Mouse (Mus musculus): Measurements from ENCODE around the gene Tprn. TPM values are rescaled to one million over a fixed set of nuclear protein-coding genes. Genes with fewer than 3 reads are reported as not detected.

The Tprn gene
- total and polyA plus RNA-seq, 3 experiments = 7.0 to 19.3 (median 13.1) TPM

GRCm38 (mm10) chr2:25246183-25247072 is 16.0 kb upstream of the Tprn start, which contains the start of gene AL732309.1:
Gene AL732309.1, minus strand, starts transcription at chr2:25246863.
- dilution Hi-C loops (cut with MboI; ENCODE audit: extremely low pct_ligation_motif_present, extremely low pct_unique_long_range_greater_than_20kb, low sequenced_read_pairs) = no loop called here
- H3K36me3 ChIP-seq (replicated peaks in 1 of 2; ENCODE audit: control insufficient read depth in 1 of 2, insufficient read depth in 1 of 2, low read length in 1 of 2) = peaks cover 64 to 81% of the 10 kb centered on the region in 2 experiments
- DNase-seq (ENCODE audit: extremely low read depth) = no peak
- H3K27ac ChIP-seq (ENCODE audit: insufficient read depth, low read depth) = no peak within 1 kb of the TSS
- no peak within 1 kb of the TSS for H3K4me3 ChIP-seq (replicated peaks in 1 of 3; ENCODE audit: low read depth in 2 of 3, low read length in 2 of 3, poor library complexity in 1 of 3)
- H3K4me2 ChIP-seq (ENCODE audit: insufficient read depth, low read depth, poor library complexity, severe bottlenecking) = no peak within 1 kb of the TSS
- peaks cover 3% of the 10 kb centered on the region in 2 experiments for H3K4me1 ChIP-seq (ENCODE audit: control insufficient read depth in 1 of 2, insufficient read depth in 2 of 2)
- H3K9me3 ChIP-seq (replicated peaks; ENCODE audit: low read length) = no peaks in the 10 kb centered on the region
- H3K27me3 ChIP-seq (replicated peaks) = peaks cover 6% of the 10 kb centered on the region
- in situ Hi-C loops (cut with MboI; ENCODE audit: low pct_ligation_motif_present, low pct_unique_long_range_greater_than_20kb, low sequenced_read_pairs) = no loop called here
- no peaks in the 10 kb centered on the region for H3K79me2 ChIP-seq (replicated peaks; ENCODE audit: control insufficient read depth, extremely low read depth, insufficient read depth, poor library complexity, severe bottlenecking)
- no peak within 1 kb of the TSS for H3K9ac ChIP-seq (ENCODE audit: insufficient read depth, low read depth)
- TF ChIP-seq EP300 (IDR thresholded peaks at IDR 0.05; ENCODE audit: low read length) = no peak
- TF ChIP-seq JUND (conservative IDR thresholded peaks at IDR 0.05; ENCODE audit: low read depth, low read length) = no peak
- no peak for TF ChIP-seq ZKSCAN1 (IDR thresholded peaks at IDR 0.05; ENCODE audit: borderline replicate concordance, low read depth, low read length)
- no peak for TF ChIP-seq MEF2A (IDR thresholded peaks at IDR 0.05; ENCODE audit: borderline replicate concordance, low read depth, low read length)
- no peak for TF ChIP-seq NRF1 (IDR thresholded peaks at IDR 0.05; ENCODE audit: low read depth, low read length)
- no peak for TF ChIP-seq GABPA (IDR thresholded peaks at IDR 0.05; ENCODE audit: insufficient replicate concordance, low read depth, low read length)
- no peak for TF ChIP-seq E2F4 (IDR thresholded peaks at IDR 0.05; ENCODE audit: insufficient replicate concordance, low read depth, low read length)
- TF ChIP-seq USF2 (conservative IDR thresholded peaks at IDR 0.05; ENCODE audit: low read depth, low read length) = no peak
- TF ChIP-seq NELFE (IDR thresholded peaks at IDR 0.05; ENCODE audit: low read depth, low read length) = no peak
- no peak for TF ChIP-seq JUN (IDR thresholded peaks at IDR 0.05; ENCODE audit: insufficient read depth, low read depth, low read length)
- no peak for TF ChIP-seq CTCF (conservative IDR thresholded peaks at IDR 0.05 in 1 of 2, IDR thresholded peaks at IDR 0.05 in 1 of 2; ENCODE audit: low read depth in 2 of 2, low read length in 2 of 2)
- no peak for TF ChIP-seq MYC (IDR thresholded peaks at IDR 0.05; ENCODE audit: low read depth, low read length)
- TF ChIP-seq UBTF (IDR thresholded peaks at IDR 0.05; ENCODE audit: low read depth, low read length) = no peak

GRCm38 (mm10) chr2:25252331-25252730 is 10.1 kb upstream of the Tprn start:
- H3K27me3 ChIP-seq (replicated peaks) = no peaks in the 10 kb centered on the region
- peaks cover 14% of the 10 kb centered on the region for H3K79me2 ChIP-seq (replicated peaks; ENCODE audit: control insufficient read depth, extremely low read depth, insufficient read depth, poor library complexity, severe bottlenecking)
- in situ Hi-C loops (cut with MboI; ENCODE audit: low pct_ligation_motif_present, low pct_unique_long_range_greater_than_20kb, low sequenced_read_pairs) = loop anchor here (5.0 kb wide), 1 partner anchor 45 kb away; no protein-coding TSS in a partner anchor
- no peak overlapping the region for H3K9ac ChIP-seq (ENCODE audit: insufficient read depth, low read depth)
- peak; percentile 45 for DNase-seq (ENCODE audit: extremely low read depth)
- peaks cover 60 to 68% of the 10 kb centered on the region in 2 experiments for H3K36me3 ChIP-seq (replicated peaks in 1 of 2; ENCODE audit: control insufficient read depth in 1 of 2, insufficient read depth in 1 of 2, low read length in 1 of 2)
- H3K4me3 ChIP-seq (replicated peaks in 1 of 3; ENCODE audit: low read depth in 2 of 3, low read length in 2 of 3, poor library complexity in 1 of 3) = no peak overlapping the region
- no peaks in the 10 kb centered on the region for H3K9me3 ChIP-seq (replicated peaks; ENCODE audit: low read length)
- TF ChIP-seq ZC3H11A (IDR thresholded peaks at IDR 0.05; ENCODE audit: low read depth, low read length) (no peak), CHD2 (IDR thresholded peaks at IDR 0.05; ENCODE audit: low read length) (no peak), E2F4 (IDR thresholded peaks at IDR 0.05; ENCODE audit: insufficient replicate concordance, low read depth, low read length) (no peak), SMC3 (IDR thresholded peaks at IDR 0.05; ENCODE audit: low read depth, low read length) (peak; percentile 68), KAT2A (IDR thresholded peaks at IDR 0.05; ENCODE audit: insufficient replicate concordance, low read length) (no peak), CTCF (conservative IDR thresholded peaks at IDR 0.05 in 1 of 2, IDR thresholded peaks at IDR 0.05 in 1 of 2; ENCODE audit: low read depth in 2 of 2, low read length in 2 of 2) (peak in 1 of 2 experiments; percentile 71; a peak in 2 of 4 replicates), MXI1 (IDR thresholded peaks at IDR 0.05; ENCODE audit: low read depth, low read length) (no peak), JUND (conservative IDR thresholded peaks at IDR 0.05; ENCODE audit: low read depth, low read length) (no peak), USF2 (conservative IDR thresholded peaks at IDR 0.05; ENCODE audit: low read depth, low read length) (no peak), CHD1 (IDR thresholded peaks at IDR 0.05; ENCODE audit: low read depth, low read length) (no peak), IRF4 (IDR thresholded peaks at IDR 0.05; ENCODE audit: low read depth, low read length) (no peak), USF1 (IDR thresholded peaks at IDR 0.05; ENCODE audit: low read depth, low read length) (no peak), ZKSCAN1 (IDR thresholded peaks at IDR 0.05; ENCODE audit: borderline replicate concordance, low read depth, low read length) (no peak), MAFK (IDR thresholded peaks at IDR 0.05; ENCODE audit: insufficient replicate concordance, low read length) (no peak), ELF1 (IDR thresholded peaks at IDR 0.05; ENCODE audit: low read depth, low read length) (no peak), UBTF (IDR thresholded peaks at IDR 0.05; ENCODE audit: low read depth, low read length) (no peak), RAD21 (IDR thresholded peaks at IDR 0.05; ENCODE audit: low read depth, low read length) (peak; percentile 28), MYC (IDR thresholded peaks at IDR 0.05; ENCODE audit: low read depth, low read length) (no peak)
- dilution Hi-C loops (cut with MboI; ENCODE audit: extremely low pct_ligation_motif_present, extremely low pct_unique_long_range_greater_than_20kb, low sequenced_read_pairs) = no loop called here
- H3K27ac ChIP-seq (ENCODE audit: insufficient read depth, low read depth) = no peak overlapping the region
- H3K4me2 ChIP-seq (ENCODE audit: insufficient read depth, low read depth, poor library complexity, severe bottlenecking) = no peak overlapping the region
- H3K4me1 ChIP-seq (ENCODE audit: control insufficient read depth in 1 of 2, insufficient read depth in 2 of 2) = peaks cover 0 to 17% of the 10 kb centered on the region in 2 experiments; a peak in 2 of 4 replicates
